Mouse (Mus musculus) liver, embryonic 14.5 days (tissue): ENCODE results near the gene Slc6a17.

ENCODE experiments used
- CTCF ChIP-seq: IDR thresholded peaks from 2 replicates; pipeline ENCODE4 v1.5.1; 2016; ENCODE audit warnings: antibody characterized with exemption, low read depth, control low read depth
- EP300 ChIP-seq: IDR thresholded peaks from 2 replicates; pipeline ENCODE4 v1.6.1; 2016; ENCODE audit warnings: antibody characterized with exemption, low read depth

DNA sequence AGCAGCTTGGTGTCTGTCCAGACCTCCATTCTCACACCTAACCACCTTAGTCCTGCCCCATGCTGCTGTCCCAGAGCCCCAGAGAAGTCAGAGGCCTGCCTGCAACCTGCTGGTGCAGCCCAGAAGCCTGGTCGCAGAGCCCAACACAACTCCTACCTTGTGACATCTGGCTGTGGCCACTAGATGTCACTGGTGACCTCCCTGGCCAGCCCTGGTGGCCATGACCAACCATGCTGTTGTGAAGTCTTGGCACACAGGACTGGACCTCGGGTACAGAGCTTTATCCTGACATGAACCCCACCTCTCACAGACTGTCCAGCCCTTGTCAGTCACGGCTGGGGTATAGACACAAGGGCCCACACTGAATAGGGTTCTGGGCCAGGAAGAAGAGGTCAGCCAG lies 41.4 kb upstream of the Slc6a17 start:
- peak; percentile 93 for TF ChIP-seq CTCF
- no peak for TF ChIP-seq EP300
